In the genomic region with DNA sequence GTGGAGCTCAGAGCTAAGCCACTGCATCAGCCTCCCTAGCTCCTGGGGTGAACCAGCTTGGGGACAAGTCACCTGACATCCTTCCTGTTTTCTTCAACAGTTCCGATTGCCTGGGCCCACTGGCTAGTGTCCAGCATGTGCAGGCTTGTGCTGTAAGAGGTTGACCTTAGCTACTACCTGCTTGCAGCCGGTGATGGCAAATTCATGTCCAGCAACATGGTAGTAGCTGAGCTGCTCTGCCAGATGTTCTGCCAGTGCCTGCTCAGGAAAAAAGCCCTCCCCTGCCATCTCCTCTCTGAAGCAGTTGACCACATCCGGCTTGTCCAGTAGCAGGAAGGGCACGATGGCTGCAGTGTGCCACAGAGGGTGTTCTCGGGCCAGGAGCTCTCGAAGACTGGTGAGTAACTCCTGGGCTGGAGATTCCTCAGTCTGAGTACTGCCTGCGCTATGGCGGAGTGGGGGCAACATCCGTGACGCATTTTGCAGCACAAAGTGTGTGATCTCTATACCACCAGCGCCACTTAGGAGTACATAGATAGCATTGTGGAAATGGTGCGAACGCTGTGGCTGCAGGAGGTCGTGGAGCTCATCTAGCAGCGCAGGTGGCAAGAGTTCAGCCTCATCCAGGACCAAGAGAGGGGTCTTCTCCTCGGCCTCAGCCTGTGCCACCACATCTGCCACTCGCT, we compare ENCODE assay signal across 8 mouse cellular contexts. TPM values are rescaled to one million over a fixed set of nuclear protein-coding genes. Genes with fewer than 3 reads are reported as not detected.
DNase-seq lines count a peak whose midpoint lies in the region; ATAC-seq and TF ChIP-seq lines count a peak whose summit lies in the region.

No protein-coding gene starts in this region.

- peak overlapping the region; percentile 84 for H3K4me2 ChIP-seq in liver, embryonic 15.5 days

- H3K9ac ChIP-seq in liver, embryonic 15.5 days: peak overlapping the region; percentile 50

- H3K27me3 ChIP-seq in erythroblast, embryonic 14.5 days (ENCODE audit: control insufficient read depth): peaks cover 7% of the 10 kb centered on the region
- H3K27me3 ChIP-seq in liver, embryonic 15.5 days: peaks cover 6% of the 10 kb centered on the region; the same call in 1 of the 2 replicates
- H3K27me3 ChIP-seq in thymus, adult 2 months (ENCODE audit: control insufficient read depth, insufficient read depth, low read length): no peaks in the 10 kb centered on the region

- no peak for TF ChIP-seq POLR2A in thymus, adult 2 months (IDR thresholded peaks at IDR 0.05; ENCODE audit: control insufficient read depth, extremely low read depth, insufficient read depth, low read length, poor library complexity)

- TF ChIP-seq CTCF in thymus, adult 2 months (IDR thresholded peaks at IDR 0.05; ENCODE audit: borderline replicate concordance, control insufficient read depth, extremely low read depth, insufficient read depth, low read length, poor library complexity): no peak

- peak; percentile 42 to 46 for DNase-seq in lung, adult 18-20 months
- no peak for DNase-seq in lung, postnatal 36 days
- peak; percentile 56 for DNase-seq in thymus, adult 2 months
- no peak for DNase-seq in right cerebral cortex, postnatal 4 days
- no peak for DNase-seq in right cerebral cortex, postnatal 36 days (ENCODE audit: low spot score in 2 of 2)
- no peak for DNase-seq in gastrocnemius, adult 18-20 months (ENCODE audit: low spot score)

- no peak for ATAC-seq in liver, embryonic 15.5 days (ENCODE audit: insufficient read depth)

- peaks cover 18% of the 10 kb centered on the region for H3K36me3 ChIP-seq in erythroblast, embryonic 14.5 days (ENCODE audit: control insufficient read depth)
- peaks cover 8% of the 10 kb centered on the region for H3K36me3 ChIP-seq in liver, embryonic 15.5 days (replicated peaks)
- peaks cover 3% of the 10 kb centered on the region for H3K36me3 ChIP-seq in thymus, adult 2 months (ENCODE audit: control insufficient read depth, insufficient read depth, low read length)

- H3K27ac ChIP-seq in liver, embryonic 15.5 days (replicated peaks): peak overlapping the region; percentile 77
- peak overlapping the region; percentile 92 for H3K27ac ChIP-seq in thymus, adult 2 months (ENCODE audit: control insufficient read depth, insufficient read depth, low read length)

- 28% methylated on average over 17 of the region's 17 CpGs for WGBS in liver, embryonic 15.5 days (ENCODE audit: insufficient replicate concordance)
- 10% methylated on average over 17 of the region's 17 CpGs for WGBS in thymus, adult 2 months

- peak overlapping the region; percentile 66 for H3K4me3 ChIP-seq in erythroblast, embryonic 14.5 days (replicated peaks)
- peak overlapping the region; percentile 60 for H3K4me3 ChIP-seq in liver, embryonic 15.5 days (replicated peaks)
- H3K4me3 ChIP-seq in thymus, adult 2 months (ENCODE audit: control insufficient read depth, insufficient read depth, low read length): peak overlapping the region; percentile 70

- H3K4me1 ChIP-seq in erythroblast, embryonic 14.5 days (ENCODE audit: control insufficient read depth): peaks cover 51% of the 10 kb centered on the region
- peaks cover 57% of the 10 kb centered on the region for H3K4me1 ChIP-seq in liver, embryonic 15.5 days (replicated peaks)
- H3K4me1 ChIP-seq in thymus, adult 2 months (replicated peaks; ENCODE audit: control insufficient read depth, insufficient read depth, low read length): peaks cover 35% of the 10 kb centered on the region

- H3K9me3 ChIP-seq in erythroblast, embryonic 14.5 days (ENCODE audit: control insufficient read depth, low read length): no peaks in the 10 kb centered on the region
- H3K9me3 ChIP-seq in liver, embryonic 15.5 days (replicated peaks): no peaks in the 10 kb centered on the region

RNA-seq across cellular contexts. Expression of gene Tor4a, which starts 2.1 kb away (rescaled TPM):
- 0.02 and 0.03 TPM in 2 replicates for polyA plus RNA-seq in erythroblast, embryonic 14.5 days (2012)
- polyA plus RNA-seq in liver, embryonic 15.5 days (2015; fragmentation: Nextera tagmentation; extraction: Ambion mirVana): 6.2 and 6.8 TPM in 2 replicates
- polyA plus RNA-seq in thymus, adult 2 months (2012; rRNA removed): 90.6 and 94.7 TPM in 2 replicates
- total RNA-seq in gastrocnemius, adult 18-20 months (2021): 1 to 10 TPM in 1 of 2 experiments, under 1 TPM in 1; 0.84 to 1.2 TPM

RNA-seq across cellular contexts. Expression of gene Nrarp, which starts 14.1 kb away (rescaled TPM):
- 0.38 and 0.49 TPM in 2 replicates for polyA plus RNA-seq in erythroblast, embryonic 14.5 days (2012)
- polyA plus RNA-seq in liver, embryonic 15.5 days (2015; fragmentation: Nextera tagmentation; extraction: Ambion mirVana): 2.1 and 2.4 TPM in 2 replicates
- polyA plus RNA-seq in thymus, adult 2 months (2012; rRNA removed): 13.7 and 16.9 TPM in 2 replicates
- total RNA-seq in gastrocnemius, adult 18-20 months (2021): 1 to 10 TPM; 3.4 to 8.6 TPM

RNA-seq across cellular contexts. Expression of gene Nelfb, which starts 16.7 kb away (rescaled TPM):
- polyA plus RNA-seq in erythroblast, embryonic 14.5 days (2012): 1.8 TPM in 2 replicates
- 35.9 and 40.6 TPM in 2 replicates for polyA plus RNA-seq in liver, embryonic 15.5 days (2015; fragmentation: Nextera tagmentation; extraction: Ambion mirVana)
- 105 and 115 TPM in 2 replicates for polyA plus RNA-seq in thymus, adult 2 months (2012; rRNA removed)
- 10 to 100 TPM; 18.8 to 21.3 TPM for total RNA-seq in gastrocnemius, adult 18-20 months (2021)

RNA-seq across cellular contexts. Expression of gene Stpg3, which starts 19.8 kb away (rescaled TPM):
- polyA plus RNA-seq in erythroblast, embryonic 14.5 days (2012): 0.03 TPM in 1 of 2 replicates, not detected in the other
- polyA plus RNA-seq in liver, embryonic 15.5 days (2015; fragmentation: Nextera tagmentation; extraction: Ambion mirVana): not detected in 2 replicates
- polyA plus RNA-seq in thymus, adult 2 months (2012; rRNA removed): 0.12 TPM in 1 of 2 replicates, not detected in the other
- total RNA-seq in gastrocnemius, adult 18-20 months (2021): not detected

RNA-seq across cellular contexts. Expression of gene Fam166a, which starts 23.9 kb away (rescaled TPM):
- not detected in 2 replicates for polyA plus RNA-seq in erythroblast, embryonic 14.5 days (2012)
- 1.0 TPM in 1 of 2 replicates, not detected in the other for polyA plus RNA-seq in liver, embryonic 15.5 days (2015; fragmentation: Nextera tagmentation; extraction: Ambion mirVana)
- 0.11 and 0.12 TPM in 2 replicates for polyA plus RNA-seq in thymus, adult 2 months (2012; rRNA removed)
- total RNA-seq in gastrocnemius, adult 18-20 months (2021): not detected

Comparison
In these comparisons a context has a peak if more than half of its experiments do, and no peak if none do; other contexts are left out.
1. DNase-seq: peak in lung, adult 18-20 months (2 of 2) and thymus, adult 2 months (single experiment); none in lung, postnatal 36 days (single experiment), right cerebral cortex, postnatal 4 days (single experiment), right cerebral cortex, postnatal 36 days (0 of 2) and gastrocnemius, adult 18-20 months (single experiment).
2. RNA of gene Tor4a, which starts 2.1 kb away (polyA plus RNA-seq): 90.6 to 94.7 TPM in thymus, adult 2 months; 6.2 to 6.8 TPM in liver, embryonic 15.5 days and 0.02 to 0.03 TPM in erythroblast, embryonic 14.5 days; every median in the first group is over 10 times any median in the second.
3. RNA of gene Nelfb, which starts 16.7 kb away (polyA plus RNA-seq): 105 to 115 TPM in thymus, adult 2 months and 35.9 to 40.6 TPM in liver, embryonic 15.5 days; 1.8 TPM in erythroblast, embryonic 14.5 days; every median in the first group is over 10 times any median in the second.
4. Peak in every context shown above with its lines, with median percentiles within 50 percentile points of each other: H3K4me3 ChIP-seq.